Comparison of ENCODE assay signal across 14 mouse cellular contexts in genomic region chr11:36802208-36802631, GRCm38 (mm10).
A peak's percentile ranks its signal among the peaks of the same experiment; 100 is the strongest.
DNase-seq lines count a peak whose midpoint lies in the region; ATAC-seq and TF ChIP-seq lines count a peak whose summit lies in the region.
"Had no signal": no experiment of that assay in that cellular context is flagged by ENCODE, and none has a peak within 500 bp of the region (broad histone marks: within the 10 kb centered on the region; RNA-seq: fewer than 3 reads in every experiment).

No protein-coding gene starts in this region.

- intact Hi-C loops in left cerebral cortex, adult 2 months (cut with DNase I) = no loop called here
- intact Hi-C loops in left cerebral cortex, postnatal 14 days (cut with DNase I) = no loop called here

- H3K9me3 ChIP-seq in embryonic facial prominence, embryonic 14.5 days (ENCODE audit: control insufficient read depth, low read length) = no peaks in the 10 kb centered on the region
- H3K9me3 ChIP-seq in midbrain, embryonic 12.5 days = no peaks in the 10 kb centered on the region
- no peaks in the 10 kb centered on the region for H3K9me3 ChIP-seq in liver, postnatal 0 days (ENCODE audit: low read length)
- H3K9me3 ChIP-seq: heart, embryonic 10.5 days had no signal

- no peak overlapping the region for H3K9ac ChIP-seq in embryonic facial prominence, embryonic 14.5 days (ENCODE audit: low read depth, low read length)
- H3K9ac ChIP-seq in midbrain, embryonic 12.5 days (replicated peaks) = no peak overlapping the region
- no peak overlapping the region for H3K9ac ChIP-seq in liver, postnatal 0 days (replicated peaks)

- H3K4me2 ChIP-seq in embryonic facial prominence, embryonic 14.5 days (ENCODE audit: low read depth, low read length) = peak overlapping the region; percentile 28
- no peak overlapping the region for H3K4me2 ChIP-seq in midbrain, embryonic 12.5 days (replicated peaks)
- H3K4me2 ChIP-seq in liver, postnatal 0 days (ENCODE audit: low read depth, low read length) = no peak overlapping the region

- ATAC-seq in embryonic facial prominence, embryonic 14.5 days (ENCODE audit: low read depth) = no peak
- ATAC-seq in midbrain, embryonic 12.5 days (ENCODE audit: low FRiP score, low read depth) = no peak
- no peak for ATAC-seq in liver, postnatal 0 days
- ATAC-seq: activated CD4-positive, CD25-positive, alpha-beta regulatory T cell, adult 4 months had no signal

- peak overlapping the region; percentile 31 for H3K4me3 ChIP-seq in left cerebral cortex, adult 2 months
- no peak overlapping the region for H3K4me3 ChIP-seq in embryonic facial prominence, embryonic 14.5 days (ENCODE audit: low read depth, low read length)
- no peak overlapping the region for H3K4me3 ChIP-seq in midbrain, embryonic 12.5 days
- H3K4me3 ChIP-seq in liver, postnatal 0 days (ENCODE audit: low read depth, low read length) = no peak overlapping the region
- H3K4me3 ChIP-seq: heart, embryonic 10.5 days had no signal

- DNase-seq in cerebellum, postnatal 14 days = peak; percentile 16 to 17
- no peak for DNase-seq in cerebellum, adult 11-12 months
- DNase-seq in left cerebral cortex, adult 2 months (ENCODE audit: extremely low spot score in 1 of 2, low spot score in 2 of 2) = no peak
- DNase-seq in left cerebral cortex, postnatal 14 days (ENCODE audit: low spot score in 2 of 2) = no peak
- DNase-seq in embryonic facial prominence, embryonic 14.5 days (ENCODE audit: low spot score) = peak; percentile 9
- DNase-seq in liver, postnatal 0 days = no peak
- no peak for DNase-seq in thymus, postnatal 10 days (ENCODE audit: low spot score in 2 of 2)
- DNase-seq: lung, postnatal 14 days; spleen, adult 18-20 months; thymus, adult 18-20 months had no signal

- H3K4me1 ChIP-seq in embryonic facial prominence, embryonic 14.5 days (ENCODE audit: control insufficient read depth, insufficient read depth, low read length) = 0 out of 2 replicates have a peak, but pooled peaks cover 3% of the 10 kb centered on the region
- 0 out of 2 replicates have a peak, but pooled peaks cover 3% of the 10 kb centered on the region for H3K4me1 ChIP-seq in midbrain, embryonic 12.5 days
- H3K4me1 ChIP-seq in liver, postnatal 0 days (ENCODE audit: insufficient read depth) = no peaks in the 10 kb centered on the region
- H3K4me1 ChIP-seq: heart, embryonic 10.5 days had no signal

- no peaks in the 10 kb centered on the region for H3K27me3 ChIP-seq in embryonic facial prominence, embryonic 14.5 days (replicated peaks; ENCODE audit: control insufficient read depth, insufficient read depth, low read length)
- H3K27me3 ChIP-seq in midbrain, embryonic 12.5 days = no peaks in the 10 kb centered on the region
- H3K27me3 ChIP-seq in liver, postnatal 0 days (ENCODE audit: insufficient read depth, low read length) = no peaks in the 10 kb centered on the region

- H3K36me3 ChIP-seq in embryonic facial prominence, embryonic 14.5 days (ENCODE audit: control insufficient read depth, insufficient read depth, low read length) = no peaks in the 10 kb centered on the region
- H3K36me3 ChIP-seq in midbrain, embryonic 12.5 days = no peaks in the 10 kb centered on the region
- H3K36me3 ChIP-seq in liver, postnatal 0 days (replicated peaks; ENCODE audit: insufficient read depth, low read length) = no peaks in the 10 kb centered on the region
- H3K36me3 ChIP-seq: G1E; heart, embryonic 10.5 days had no signal

- WGBS in embryonic facial prominence, embryonic 14.5 days = 35% methylated on average over 8 of the region's 8 CpGs
- 52% methylated on average over 8 of the region's 8 CpGs for WGBS in midbrain, embryonic 12.5 days
- WGBS in liver, postnatal 0 days (ENCODE audit: insufficient replicate concordance) = 70% methylated on average over 8 of the region's 8 CpGs

- no peak overlapping the region for H3K27ac ChIP-seq in left cerebral cortex, adult 2 months
- H3K27ac ChIP-seq in embryonic facial prominence, embryonic 14.5 days (replicated peaks; ENCODE audit: low read depth, low read length) = no peak overlapping the region
- H3K27ac ChIP-seq in midbrain, embryonic 12.5 days (replicated peaks) = 0 out of 2 replicates have a peak overlapping the region, but pooled peaks have one; percentile 15
- H3K27ac ChIP-seq in liver, postnatal 0 days (ENCODE audit: low read depth) = no peak overlapping the region
- H3K27ac ChIP-seq: heart, embryonic 10.5 days had no signal

- TF ChIP-seq CTCF in left cerebral cortex, adult 2 months (IDR thresholded peaks at IDR 0.05) = no peak
- no peak for TF ChIP-seq CTCF in liver, postnatal 0 days (IDR thresholded peaks at IDR 0.05; ENCODE audit: low read depth)

- TF ChIP-seq EP300 in liver, postnatal 0 days (IDR thresholded peaks at IDR 0.05; ENCODE audit: low read depth) = no peak

Comparison
In these comparisons a context has a peak if more than half of its experiments do, and no peak if none do; other contexts are left out.
1. DNase-seq: peak in cerebellum, postnatal 14 days (2 of 2) and embryonic facial prominence, embryonic 14.5 days (single experiment); none in cerebellum, adult 11-12 months (single experiment), left cerebral cortex, adult 2 months (0 of 2), left cerebral cortex, postnatal 14 days (0 of 2), liver, postnatal 0 days (single experiment) and thymus, postnatal 10 days (0 of 2).